Mouse (Mus musculus): Measurements from ENCODE around the gene Gm11444.

Gm11444 gene

GRCm38 (mm10) chr11:85850233-85850632 is at the start of gene Gm11444:
Gene Gm11444, minus strand, starts transcription at chr11:85850333.
- DNase-seq, result no peak

DNA sequence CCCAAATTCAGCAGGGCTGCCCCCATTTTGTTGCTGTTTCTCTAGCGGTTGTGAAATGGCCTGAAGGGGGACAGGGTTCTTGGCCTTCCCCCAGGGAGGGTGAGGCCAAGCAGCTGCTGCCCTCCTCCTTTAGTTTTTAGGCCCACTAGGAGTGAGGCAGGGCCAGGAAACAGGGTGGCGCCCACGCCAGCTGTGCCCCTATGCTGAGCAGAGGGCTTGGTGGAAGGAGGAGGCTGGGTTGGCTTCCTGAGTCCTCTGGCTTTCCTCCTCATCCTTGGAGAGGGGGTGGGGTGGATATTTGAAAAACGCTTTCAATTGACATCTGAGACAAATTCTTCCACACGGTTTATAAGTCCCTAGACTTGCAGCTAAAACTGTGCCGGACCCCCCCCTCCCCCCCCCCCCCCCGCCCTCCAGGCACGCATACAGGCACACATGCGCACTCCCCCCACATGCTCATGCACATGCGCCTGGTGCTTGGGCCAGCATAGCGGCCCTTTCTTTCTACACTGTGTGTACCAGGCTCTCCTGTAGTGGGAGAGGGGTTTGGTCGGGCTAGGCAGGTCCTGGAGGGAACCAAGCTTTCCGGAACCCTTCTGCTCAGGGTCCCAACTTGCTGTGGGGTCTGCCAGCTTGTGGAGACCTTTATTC is 46.3 kb upstream of the Gm11444 start:
- DNase-seq, result no peak

DNA sequence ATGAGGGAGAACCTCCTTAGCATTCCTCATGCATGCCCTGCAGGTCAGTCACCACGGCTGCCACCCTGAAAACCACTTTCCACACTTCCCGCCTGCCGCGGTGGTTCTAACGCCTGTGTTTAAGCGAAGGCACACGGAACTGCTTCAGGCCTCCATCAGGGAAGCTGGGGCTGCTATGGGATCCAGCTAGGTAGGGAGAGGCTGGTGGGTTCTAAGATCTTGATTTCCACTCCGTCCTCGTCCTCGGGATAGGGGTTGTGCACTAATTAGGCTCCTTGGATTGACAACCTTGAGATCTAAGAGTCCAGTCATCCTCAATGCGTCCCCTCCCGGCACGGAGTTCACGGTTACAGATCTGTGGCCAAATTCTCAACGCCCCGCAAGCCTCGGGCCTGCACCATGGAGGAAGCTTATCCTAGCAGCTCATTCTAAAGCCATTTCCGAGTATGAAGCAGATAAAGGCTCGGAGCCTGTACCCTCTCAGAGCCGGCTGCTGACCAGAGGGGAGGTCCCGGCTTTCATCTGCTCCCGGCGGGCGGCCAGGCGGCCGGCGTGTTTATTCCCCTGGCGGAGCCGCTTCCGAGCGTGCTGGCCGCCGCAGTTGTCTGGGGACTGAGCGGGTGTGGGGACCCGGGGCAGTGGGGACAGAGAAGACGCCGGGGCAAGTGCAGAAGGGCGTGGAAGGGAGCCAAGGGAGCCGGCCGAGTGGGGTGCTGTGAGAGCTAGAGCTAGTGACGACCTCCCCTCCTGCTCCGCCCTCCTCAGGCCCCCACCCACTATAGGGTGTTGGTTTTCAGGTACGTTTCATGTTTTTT is 44.8 kb upstream of the Gm11444 start:
- DNase-seq, result no peak

GRCm38 (mm10) chr11:85894136-85894530 is 44.0 kb upstream of the Gm11444 start:
- DNase-seq, result no peak

- no peak for DNase-seq
These were observed 43.4 kb upstream of the Gm11444 start for GRCm38 (mm10) chr11:85893400-85894135.

DNA sequence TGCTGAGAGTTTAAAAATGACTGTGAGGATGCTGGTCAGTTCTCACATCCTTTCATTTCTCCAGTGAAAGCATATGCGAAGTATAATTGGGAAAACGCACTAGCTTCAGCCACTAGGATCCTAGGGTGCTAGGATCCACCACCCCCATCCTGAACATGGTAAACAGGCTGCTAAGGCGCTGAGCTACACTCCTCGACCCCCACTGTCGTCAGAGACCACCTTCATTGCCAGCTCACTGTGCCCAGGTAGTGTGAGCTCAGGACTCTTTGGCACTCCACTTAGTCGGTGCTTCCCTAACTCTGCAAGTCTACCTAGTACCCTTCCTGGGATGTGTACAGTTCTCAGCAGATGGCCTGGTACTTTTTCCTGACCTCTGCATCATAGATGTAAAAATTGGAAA is 42.6 kb upstream of the Gm11444 start:
- no peak for DNase-seq

DNA sequence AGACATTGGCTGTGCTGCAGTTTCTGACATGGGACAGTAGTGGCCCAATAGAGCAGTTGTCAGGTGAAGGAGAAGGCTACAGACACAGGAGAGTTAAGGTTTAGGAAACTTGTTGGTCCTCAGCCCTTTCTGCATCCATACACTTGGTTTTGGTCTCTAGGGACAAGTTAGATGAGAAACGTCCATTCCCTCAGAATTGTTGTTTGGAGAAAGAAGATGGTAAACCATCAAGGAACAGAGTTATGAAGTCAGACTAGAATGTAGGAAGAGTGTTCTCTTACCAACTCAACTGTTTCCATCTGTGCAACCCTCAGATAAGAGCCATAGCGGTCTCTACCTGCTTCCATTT is 41.5 kb upstream of the Gm11444 start:
- DNase-seq, result no peak

GRCm38 (mm10) chr11:85891010-85891691 is 41.0 kb upstream of the Gm11444 start:
- DNase-seq, result no peak

DNA sequence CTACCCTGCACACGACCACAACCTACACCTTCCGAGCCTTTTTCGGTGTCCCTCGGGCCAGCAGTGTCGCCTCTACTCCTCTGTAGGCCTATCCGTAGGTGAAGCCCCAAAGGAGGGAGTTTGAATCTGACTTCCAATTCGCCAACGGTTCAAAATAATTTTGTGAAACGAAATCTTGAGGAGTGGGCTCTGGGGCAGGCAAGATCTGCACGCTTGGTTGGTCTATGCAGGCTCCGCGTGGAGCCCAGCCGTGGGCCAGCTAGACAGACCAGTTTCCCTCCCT is 40.4 kb upstream of the Gm11444 start:
- DNase-seq, result no peak

GRCm38 (mm10) chr11:85889730-85890562 is 39.8 kb upstream of the Gm11444 start:
- no peak for DNase-seq

- DNase-seq, result no peak
These were observed 39.1 kb upstream of the Gm11444 start for GRCm38 (mm10) chr11:85889056-85889729.

DNA sequence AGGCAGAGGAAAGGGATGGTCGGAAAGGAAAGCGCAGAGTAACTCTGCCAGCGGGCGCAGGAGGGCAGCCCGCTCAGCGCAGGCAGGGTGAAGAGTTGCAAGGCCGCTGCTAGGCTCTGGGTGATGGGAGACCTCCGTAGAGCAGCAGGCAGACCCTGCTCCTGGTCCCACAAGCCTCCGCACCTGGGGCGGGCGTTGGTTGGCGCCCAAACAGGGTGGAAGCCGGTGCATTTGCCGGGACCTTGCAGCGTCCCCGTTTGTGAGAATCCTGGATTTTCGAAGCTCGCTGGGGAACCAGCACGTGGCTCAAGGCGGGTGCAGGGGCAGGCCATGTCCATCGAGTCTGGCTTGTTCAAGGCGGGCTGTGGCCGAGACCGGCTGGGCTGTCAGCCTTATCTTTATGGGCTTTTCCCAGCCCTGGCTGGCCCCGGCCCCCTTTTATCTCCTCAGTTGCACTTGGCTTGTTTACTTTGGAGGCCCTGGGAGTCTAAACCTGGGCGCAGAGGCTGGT is 38.4 kb upstream of the Gm11444 start:
- DNase-seq, result no peak

GRCm38 (mm10) chr11:85887801-85888450 is 37.8 kb upstream of the Gm11444 start:
- DNase-seq, result no peak

- no peak for DNase-seq
These were observed 37.1 kb upstream of the Gm11444 start for GRCm38 (mm10) chr11:85887273-85887672.

- DNase-seq, result no peak
These were observed 36.3 kb upstream of the Gm11444 start for GRCm38 (mm10) chr11:85886429-85886785.

- no peak for DNase-seq
These were observed 35.7 kb upstream of the Gm11444 start, which contains the start of gene Tbx4 for GRCm38 (mm10) chr11:85885665-85886428. Gene Tbx4, plus strand, starts transcription at chr11:85886422.

- DNase-seq, result no peak
These were observed 34.4 kb upstream of the Gm11444 start for GRCm38 (mm10) chr11:85884498-85884897.

DNA sequence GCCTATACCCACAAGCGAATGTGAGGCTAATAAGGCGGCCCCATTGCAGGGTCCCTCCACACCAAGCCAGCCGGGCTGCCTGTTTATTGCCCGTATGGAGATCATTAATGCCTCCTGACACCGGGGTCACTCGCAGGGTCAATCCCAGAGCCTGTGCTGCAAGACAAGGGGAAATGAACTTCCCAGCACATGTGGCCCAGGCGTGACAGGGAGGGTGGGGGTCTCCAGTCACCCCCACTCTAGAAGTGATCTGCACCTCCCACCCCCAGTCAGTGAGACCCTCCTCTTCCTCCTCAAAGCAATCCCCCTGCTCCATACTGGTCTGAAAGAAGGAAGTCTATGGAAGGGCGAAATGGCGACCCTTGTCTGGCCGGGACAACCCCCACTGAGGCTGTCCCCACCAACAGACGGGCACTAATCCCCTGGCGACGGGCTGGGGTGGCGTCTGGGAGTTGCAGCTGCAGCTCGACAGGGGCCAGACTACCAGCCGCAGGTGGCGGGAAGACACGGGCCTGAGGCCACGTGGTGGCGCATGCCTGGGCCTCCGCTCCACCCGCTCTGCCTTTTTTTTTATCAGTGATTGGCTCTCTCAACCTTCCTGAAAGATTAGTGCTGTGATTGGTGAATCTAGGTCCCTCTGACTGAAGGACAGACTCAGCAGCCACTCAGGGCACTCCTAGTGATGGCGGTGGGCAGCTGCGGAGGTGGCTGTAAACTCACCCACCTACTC is 26.1 kb upstream of the Gm11444 start:
- DNase-seq, result no peak

GRCm38 (mm10) chr11:85864363-85864762 is 14.2 kb upstream of the Gm11444 start:
- peak; percentile 41 for DNase-seq

Data from thymus, postnatal 4 days (tissue).